Mouse (Mus musculus) forebrain, postnatal 0 days (tissue): ENCODE measurements around the gene Tnni3k. TPM values are rescaled to one million over a fixed set of nuclear protein-coding genes. Genes with fewer than 3 reads are reported as not detected.

Experiments used
- ATAC-seq: fragments of 200-750 bp; cut with Nextera tagmentation; 2 replicates; pipeline ENCODE4 v1.8.0; 2017; ENCODE audit warnings: mild to moderate bottlenecking, moderate library complexity
- DNase-seq: peaks from one replicate; pipeline ENCODE4 v3.0.0-alpha.2; 2015
- H3K27ac ChIP-seq: fragments of 300-500 bp; sonication (generic); 2 replicates; pipeline ENCODE4 v1.5.1; 2014; ENCODE audit warnings: low read depth, mild to moderate bottlenecking, antibody characterized with exemption, low read length, moderate library complexity, mixed read lengths
- H3K27me3 ChIP-seq: fragments of 300-500 bp; sonication (generic); 2 replicates; pipeline ENCODE4 v1.6.1; 2014; ENCODE audit warnings: mild to moderate bottlenecking, low read length, mixed read lengths; ENCODE audit not compliant: insufficient read depth
- H3K36me3 ChIP-seq: fragments of 300-500 bp; sonication (generic); 2 replicates; pipeline ENCODE4 v1.6.1; 2014; ENCODE audit warnings: mild to moderate bottlenecking, moderate library complexity; ENCODE audit not compliant: insufficient read depth
- H3K4me1 ChIP-seq: fragments of 300-500 bp; sonication (generic); 2 replicates; pipeline ENCODE4 v1.6.1; 2014; ENCODE audit warnings: antibody characterized with exemption; ENCODE audit not compliant: insufficient read depth
- H3K4me2 ChIP-seq: fragments of 300-500 bp; sonication (generic); 2 replicates; pipeline ENCODE4 v1.6.1; 2014; ENCODE audit warnings: low read depth, mild to moderate bottlenecking, moderate library complexity
- H3K4me3 ChIP-seq: fragments of 300-500 bp; sonication (generic); 2 replicates; pipeline ENCODE4 v1.5.1; 2014; ENCODE audit warnings: low read depth, low read length, mixed read lengths
- H3K9ac ChIP-seq: fragments of 300-500 bp; sonication (generic); 2 replicates; pipeline ENCODE4 v1.6.1; 2014; ENCODE audit warnings: mild to moderate bottlenecking
- H3K9me3 ChIP-seq: fragments of 300-500 bp; sonication (generic); 2 replicates; pipeline ENCODE4 v1.6.1; 2016; ENCODE audit warnings: low read length
- CTCF ChIP-seq: sonication (generic); IDR thresholded peaks from 2 replicates; pipeline ENCODE4 v1.5.1; 2016; ENCODE audit warnings: antibody characterized with exemption, control low read depth, low read depth
- WGBS: fragments of 180-500 bp; shearing (Covaris S2); extraction: QIAGEN DNeasy Blood & Tissue Kit; methylation state at CpG from one replicate; pipeline ENCODE4 v1.1.7; 2014; 5-methylcytosine and 5-hydroxymethylcytosine counted together
- polyA plus RNA-seq: library from polyadenylated mRNA; unstranded; fragments of >200 nt; fragmentation: Nextera tagmentation; extraction: Ambion mirVana; gene quantifications from 2 replicates; pipeline ENCODE4 v1.2.1, GENCODE M21; 2015
- total RNA-seq: library from RNA; depleted of rRNA; stranded (reverse); fragments of >200 nt; gene quantifications from 2 replicates; pipeline ENCODE4 v1.2.3, GENCODE M21; 2014

The Tnni3k gene
- total and polyA plus RNA-seq, 2 experiments from 2014 or later: 0.05 to 0.10 TPM

DNA sequence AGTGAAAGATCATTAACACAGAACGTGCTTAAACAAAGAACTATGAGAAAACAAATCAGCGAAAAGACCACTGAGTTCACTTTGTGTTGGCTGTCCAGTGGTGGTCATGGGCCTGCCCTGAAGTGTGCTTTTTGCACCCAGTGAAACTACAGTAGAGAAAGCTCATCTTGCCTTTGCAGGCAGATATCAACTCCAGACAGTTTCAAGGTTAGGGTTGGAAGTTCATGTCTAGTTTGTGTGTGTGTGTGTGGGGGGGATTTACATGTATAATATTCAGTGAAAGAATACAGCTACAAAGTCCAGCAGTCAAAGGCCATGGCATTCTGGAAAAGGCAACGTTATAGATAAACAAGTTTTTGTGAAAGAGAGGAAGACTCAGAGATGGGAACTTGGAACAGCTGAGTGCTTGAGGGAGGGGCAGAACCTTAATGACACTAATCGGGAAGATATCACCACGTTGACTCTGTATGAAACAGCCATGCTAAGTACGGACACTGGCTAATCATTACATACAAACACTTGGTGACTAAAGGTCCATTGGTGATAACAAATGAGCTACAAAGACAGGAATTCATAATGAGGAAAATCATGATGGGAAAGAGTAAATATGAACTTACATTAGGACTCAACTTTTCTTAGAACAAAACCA is 3.7 kb upstream of the Tnni3k start:
- H3K9me3 ChIP-seq: no peaks in the 10 kb centered on the region
- DNase-seq (no peak), ATAC-seq (no peak)
- no peaks in the 10 kb centered on the region for H3K4me1 ChIP-seq
- H3K27me3 ChIP-seq: no peaks in the 10 kb centered on the region
- no peak overlapping the region for H3K27ac ChIP-seq
- H3K4me3 ChIP-seq: no peak overlapping the region
- WGBS: 79% methylated on average over 6 of the region's 6 CpGs
- no peak for TF ChIP-seq CTCF
- H3K36me3 ChIP-seq: no peaks in the 10 kb centered on the region
- H3K9ac ChIP-seq: no peak overlapping the region
- H3K4me2 ChIP-seq: no peak overlapping the region

GRCm38 (mm10) chr3:155057566-155057965 is 2.4 kb upstream of the Tnni3k start:
- no peak for TF ChIP-seq CTCF
- Histone ChIP-seq H3K4me1 (no peaks in the 10 kb centered on the region), H3K9me3 (no peaks in the 10 kb centered on the region), H3K9ac (no peak overlapping the region), H3K4me2 (no peak overlapping the region), H3K27me3 (no peaks in the 10 kb centered on the region), H3K36me3 (no peaks in the 10 kb centered on the region), H3K27ac (no peak overlapping the region), H3K4me3 (no peak overlapping the region)
- DNase-seq (no peak), ATAC-seq (no peak)

DNA sequence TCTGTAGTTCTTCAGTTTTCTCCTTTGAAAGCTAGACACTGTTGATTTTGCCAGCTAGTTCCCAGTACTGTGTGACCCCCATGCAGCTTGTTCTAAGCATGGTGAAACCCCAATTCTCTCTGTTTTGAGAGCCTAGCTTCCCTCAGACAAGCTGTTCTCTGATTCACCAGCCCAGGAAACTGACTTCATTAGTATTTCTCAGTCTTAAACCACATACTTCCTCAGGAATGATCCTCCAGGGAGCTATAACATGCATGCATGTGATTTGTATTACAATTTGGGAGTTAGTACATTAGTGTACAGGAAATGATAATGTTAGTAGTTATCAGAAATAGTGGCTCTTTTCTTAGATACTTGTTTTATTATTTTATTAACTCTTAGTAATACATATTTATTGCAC is 1.4 kb upstream of the Tnni3k start:
- no peaks in the 10 kb centered on the region for H3K36me3 ChIP-seq
- no peak for DNase-seq
- H3K4me2 ChIP-seq: no peak overlapping the region
- no peaks in the 10 kb centered on the region for H3K9me3 ChIP-seq
- no peak overlapping the region for H3K9ac ChIP-seq
- TF ChIP-seq CTCF: no peak
- no peaks in the 10 kb centered on the region for H3K27me3 ChIP-seq
- H3K4me1 ChIP-seq: no peaks in the 10 kb centered on the region
- H3K27ac ChIP-seq: no peak overlapping the region
- no peak for ATAC-seq
- no peak overlapping the region for H3K4me3 ChIP-seq

DNA sequence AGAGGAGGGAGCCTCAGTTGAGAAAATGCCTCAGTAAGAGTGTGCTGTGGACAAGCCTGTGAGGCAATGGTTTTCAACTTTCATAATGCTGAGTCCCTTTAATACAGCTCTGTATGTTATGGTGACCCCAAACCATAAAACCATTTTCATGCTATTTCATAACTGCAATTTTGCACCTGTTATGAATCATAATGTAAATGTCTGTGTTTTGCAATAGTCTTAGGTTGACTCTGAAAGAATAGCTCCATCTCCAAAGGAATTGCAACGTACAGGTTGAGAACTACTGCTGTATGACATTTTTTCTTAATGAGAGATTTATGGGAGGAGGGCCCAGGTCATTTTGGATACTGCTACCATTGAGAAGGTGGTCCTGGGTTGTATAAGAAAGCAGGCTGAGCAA is 2.0 kb downstream of the Tnni3k start:
- no peak for TF ChIP-seq CTCF
- Histone ChIP-seq H3K9me3 (no peaks in the 10 kb centered on the region), H3K36me3 (no peaks in the 10 kb centered on the region), H3K4me3 (no peak overlapping the region), H3K27me3 (no peaks in the 10 kb centered on the region), H3K27ac (no peak overlapping the region), H3K4me1 (no peaks in the 10 kb centered on the region), H3K9ac (no peak overlapping the region), H3K4me2 (no peak overlapping the region)
- DNase-seq (no peak), ATAC-seq (no peak)
- 55% methylated on average over 1 of the region's 1 CpGs for WGBS

DNA sequence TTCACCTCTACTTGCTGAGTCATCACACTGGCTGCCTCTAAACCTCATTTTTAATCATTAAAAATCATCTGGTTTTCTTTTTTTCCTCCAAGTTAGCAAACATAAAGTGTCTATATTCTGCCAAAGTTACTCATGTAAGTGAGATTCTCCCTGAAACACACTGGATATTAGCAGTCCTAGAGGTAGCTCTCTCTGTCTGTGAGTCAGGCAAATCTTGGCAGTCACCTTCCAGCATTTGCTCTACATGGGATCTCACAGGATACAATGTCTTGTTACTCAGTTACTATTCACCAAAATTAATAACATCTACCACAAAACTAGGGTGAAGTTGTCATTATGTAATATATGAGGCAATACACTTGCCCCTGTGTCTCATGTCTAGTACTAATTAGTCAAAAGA is 3.2 kb downstream of the Tnni3k start:
- H3K4me2 ChIP-seq: no peak overlapping the region
- no peak for DNase-seq
- TF ChIP-seq CTCF: no peak
- no peak overlapping the region for H3K9ac ChIP-seq
- no peaks in the 10 kb centered on the region for H3K27me3 ChIP-seq
- H3K36me3 ChIP-seq: no peaks in the 10 kb centered on the region
- no peak overlapping the region for H3K4me3 ChIP-seq
- no peaks in the 10 kb centered on the region for H3K4me1 ChIP-seq
- ATAC-seq: no peak
- H3K27ac ChIP-seq: no peak overlapping the region
- no peaks in the 10 kb centered on the region for H3K9me3 ChIP-seq

DNA sequence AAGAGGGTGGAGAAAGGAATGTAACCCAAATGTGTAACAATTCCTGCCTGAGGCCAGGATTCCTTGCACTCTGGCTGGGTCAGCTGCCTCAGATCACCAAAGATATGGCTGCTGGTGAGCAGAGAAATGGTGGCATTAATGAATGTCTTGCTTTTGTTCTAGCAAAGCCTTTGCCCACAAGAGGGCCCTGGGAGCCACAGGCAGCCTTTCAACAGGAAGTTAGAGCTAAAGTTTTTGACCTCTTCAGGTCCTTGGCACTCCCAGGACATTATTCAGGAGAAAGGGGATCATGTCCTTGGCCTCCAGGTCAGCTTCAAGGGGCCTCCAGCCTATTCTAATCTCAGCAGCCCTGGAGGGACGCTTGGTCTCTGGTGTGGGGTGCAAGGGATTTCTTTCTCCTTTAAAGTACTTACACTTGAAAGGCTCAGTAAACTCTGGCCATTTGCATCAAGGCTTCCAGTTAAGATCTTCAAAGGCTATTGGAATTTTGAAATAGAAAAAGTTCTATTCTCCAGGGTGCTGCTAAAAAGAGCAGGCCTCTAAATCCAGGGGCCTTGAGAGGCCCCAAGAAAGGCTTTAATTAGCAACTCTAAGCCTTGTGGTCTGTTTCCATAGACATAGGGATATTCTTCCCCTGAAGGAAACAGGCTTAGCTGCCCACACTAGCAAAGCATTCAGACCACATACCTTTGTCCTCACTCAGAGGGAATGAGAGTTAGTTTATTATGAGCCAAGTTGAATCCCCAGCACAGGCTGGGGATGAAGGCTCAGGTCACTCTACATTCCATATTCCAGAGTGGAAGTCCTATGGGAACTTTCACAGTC is 16.0 kb downstream of the Tnni3k start:
- Histone ChIP-seq H3K4me2 (no peak overlapping the region), H3K4me1 (no peaks in the 10 kb centered on the region), H3K9me3 (no peaks in the 10 kb centered on the region), H3K9ac (no peak overlapping the region), H3K36me3 (no peaks in the 10 kb centered on the region), H3K27ac (no peak overlapping the region), H3K4me3 (no peak overlapping the region), H3K27me3 (no peaks in the 10 kb centered on the region)
- DNase-seq (no peak), ATAC-seq (no peak)
- WGBS: 6% methylated on average over 1 of the region's 1 CpGs
- TF ChIP-seq CTCF: no peak

DNA sequence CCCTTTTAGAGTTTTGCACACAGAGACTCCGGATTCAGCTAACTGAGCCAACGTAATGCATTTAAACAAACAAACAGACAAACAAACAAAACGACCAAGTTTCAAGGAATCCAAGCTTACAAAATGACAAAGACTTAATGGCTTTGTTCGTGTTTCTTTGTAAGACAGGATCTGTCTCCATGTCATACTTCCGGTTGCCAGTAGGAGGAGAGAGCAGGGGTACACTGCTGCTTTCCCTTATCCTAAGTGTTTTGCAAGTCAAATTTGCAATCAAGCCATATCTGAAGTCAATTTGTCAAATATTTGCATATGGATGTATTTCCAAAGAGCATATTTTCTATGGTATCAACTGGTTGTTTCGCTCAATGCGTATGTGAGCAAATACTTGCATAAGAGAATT is 20.9 kb downstream of the Tnni3k start:
- WGBS: 70% methylated on average over 7 of the region's 7 CpGs
- no peak overlapping the region for H3K27ac ChIP-seq
- no peaks in the 10 kb centered on the region for H3K27me3 ChIP-seq
- no peaks in the 10 kb centered on the region for H3K4me1 ChIP-seq
- no peak for DNase-seq
- no peaks in the 10 kb centered on the region for H3K9me3 ChIP-seq
- no peak overlapping the region for H3K9ac ChIP-seq
- no peak for ATAC-seq
- peak; percentile 51 for TF ChIP-seq CTCF
- no peaks in the 10 kb centered on the region for H3K36me3 ChIP-seq
- no peak overlapping the region for H3K4me3 ChIP-seq
- no peak overlapping the region for H3K4me2 ChIP-seq
